Mouse (Mus musculus) retina, postnatal 1 day (tissue): ENCODE measurements around the gene Mcm8.

Experiments used
- DNase-seq: peaks from one replicate; pipeline ENCODE4 v3.0.0-alpha.2; 2012

The Mcm8 gene

GRCm38 (mm10) chr2:132815608-132816314 lies at the start of gene Mcm8, which contains the start of gene Trmt6:
Gene Mcm8 (plus strand): TSS chr2:132816141.
Gene Trmt6 (minus strand): TSS chr2:132816055.
- peak; percentile 99 for DNase-seq

DNA sequence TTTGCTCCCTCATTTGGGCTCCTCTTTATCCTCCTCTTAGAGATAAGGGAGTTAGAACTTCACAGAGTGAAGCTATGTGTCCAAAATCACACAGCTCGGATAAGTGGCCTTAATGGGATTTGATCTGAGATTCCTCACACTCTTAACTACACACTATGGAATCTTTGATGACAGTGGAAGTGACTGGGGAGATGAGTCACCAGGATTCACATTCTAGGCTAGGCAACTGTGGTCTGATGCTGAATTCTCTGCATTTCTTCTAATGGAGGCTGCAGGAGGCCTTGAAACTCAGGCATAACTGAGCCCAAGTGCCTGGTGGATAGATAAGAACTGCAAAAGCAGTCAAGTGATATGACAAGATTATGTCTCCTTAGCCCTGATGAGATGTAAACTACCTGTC lies 45.1 kb upstream of the Mcm8 start:
- DNase-seq = no peak

DNA sequence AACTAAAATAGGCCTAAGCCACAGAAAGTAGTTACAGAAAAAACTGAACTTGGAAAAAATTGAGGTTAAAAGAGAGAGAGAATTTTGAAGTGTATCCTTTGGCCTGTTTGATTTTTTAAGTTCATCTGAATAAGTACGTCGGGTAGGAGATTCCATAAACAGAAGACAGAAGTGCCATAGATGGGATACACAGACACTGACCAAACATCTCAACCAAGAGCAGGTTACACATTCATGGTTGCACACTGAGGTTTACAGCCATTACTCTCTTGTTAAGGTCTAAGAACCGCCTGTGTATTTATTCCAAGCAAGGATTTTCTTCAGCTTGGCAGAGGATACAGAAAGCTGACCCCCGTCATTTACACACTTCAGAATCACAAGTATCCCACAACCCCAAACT lies 35.0 kb upstream of the Mcm8 start, which contains the start of gene Chgb:
TSS of gene Chgb (plus strand) at position 301 of the 400 bp plus-strand sequence.
- no peak for DNase-seq

DNA sequence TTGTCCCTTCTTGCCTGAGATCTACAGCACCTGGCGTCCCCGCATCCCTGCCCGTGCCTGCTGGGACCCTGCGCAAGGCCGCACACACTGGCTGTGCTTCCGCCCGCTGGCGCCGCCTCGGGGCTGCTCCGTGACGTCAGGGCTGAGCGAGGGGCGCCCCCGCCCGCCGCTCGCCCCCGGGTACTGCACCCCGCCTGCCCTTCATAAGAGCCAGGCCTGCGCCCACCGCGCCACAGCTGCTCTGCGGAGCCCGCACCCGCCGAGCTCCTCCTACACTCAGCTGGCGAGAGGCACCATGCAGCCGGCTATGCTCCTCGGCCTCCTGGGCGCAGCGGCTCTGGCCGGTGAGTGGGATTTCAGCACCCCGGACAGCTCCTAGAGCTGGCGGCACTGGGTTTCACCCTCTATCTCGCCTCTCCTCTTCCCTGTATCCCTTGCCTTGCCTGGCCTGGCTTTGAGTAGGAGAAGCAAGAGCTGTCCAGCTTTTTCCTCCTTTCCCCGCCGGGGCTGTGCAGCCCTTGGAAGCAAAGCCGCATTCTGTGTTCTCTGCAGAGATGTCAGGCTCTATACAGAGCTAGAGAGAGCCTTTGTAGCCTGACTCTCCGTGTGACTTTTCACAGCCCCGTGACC lies 34.4 kb upstream of the Mcm8 start:
- DNase-seq = peak; percentile 96

DNA sequence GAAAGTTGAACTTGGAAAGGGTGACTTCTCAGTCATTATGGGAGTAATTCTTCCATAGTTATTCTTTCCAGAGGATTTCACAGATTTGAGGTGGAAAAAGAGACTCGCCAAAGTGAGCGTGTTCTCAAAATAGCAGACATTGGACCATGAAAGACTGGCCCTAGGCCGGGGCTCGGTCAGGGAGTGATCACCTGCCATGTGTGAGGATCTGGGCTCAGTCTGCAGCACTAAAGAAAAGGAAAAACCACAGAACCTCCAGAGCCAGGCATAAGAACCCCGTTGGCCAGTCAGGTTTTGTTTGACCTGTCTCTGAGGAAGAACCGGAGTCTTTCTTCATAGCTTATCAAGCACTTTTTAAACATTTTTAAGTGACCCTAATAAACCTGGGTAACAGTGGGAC lies 31.9 kb upstream of the Mcm8 start:
- DNase-seq = no peak

- no peak for DNase-seq
These were observed 22.3 kb upstream of the Mcm8 start for GRCm38 (mm10) chr2:132793441-132794203.

DNA sequence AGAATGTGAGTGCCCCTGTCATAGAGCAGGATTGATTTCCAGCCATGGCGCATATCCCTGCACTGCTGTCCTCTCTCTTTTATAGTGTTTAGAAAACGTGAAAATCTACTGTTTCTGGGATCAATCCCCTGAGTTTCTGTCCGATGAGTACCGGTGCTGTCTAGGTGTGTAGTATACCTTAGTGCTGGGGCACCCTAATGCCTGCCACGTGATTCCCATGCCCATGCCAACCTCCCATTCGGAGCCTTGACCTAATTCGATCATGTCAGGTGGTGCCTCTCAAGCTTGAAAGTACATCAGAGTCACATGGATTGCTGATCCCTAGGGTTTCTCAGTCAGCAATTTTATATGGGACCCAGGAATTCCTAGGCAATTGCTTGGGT lies 21.7 kb upstream of the Mcm8 start:
- DNase-seq = no peak

DNA sequence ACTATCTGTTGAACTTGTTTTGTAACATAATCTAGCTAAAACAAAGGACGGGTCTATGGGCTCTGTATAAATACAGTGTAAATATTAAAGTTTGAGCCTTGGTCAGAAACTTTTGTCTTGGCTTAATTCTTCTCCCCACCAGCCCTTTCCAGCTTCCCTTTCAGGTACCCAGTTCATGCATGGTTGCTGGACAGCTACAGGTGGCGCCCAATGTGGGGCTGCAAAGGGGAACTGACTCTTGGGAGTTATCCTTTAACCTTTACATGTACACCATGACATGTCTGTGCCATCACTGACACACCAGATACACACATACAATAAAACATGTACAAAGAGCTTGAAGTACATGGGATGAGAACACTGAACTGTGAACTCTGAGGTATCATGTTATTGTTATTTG lies 13.0 kb upstream of the Mcm8 start:
- DNase-seq = no peak

- DNase-seq = no peak
These were observed 25.1 kb downstream of the Mcm8 start for GRCm38 (mm10) chr2:132841071-132841470.

DNA sequence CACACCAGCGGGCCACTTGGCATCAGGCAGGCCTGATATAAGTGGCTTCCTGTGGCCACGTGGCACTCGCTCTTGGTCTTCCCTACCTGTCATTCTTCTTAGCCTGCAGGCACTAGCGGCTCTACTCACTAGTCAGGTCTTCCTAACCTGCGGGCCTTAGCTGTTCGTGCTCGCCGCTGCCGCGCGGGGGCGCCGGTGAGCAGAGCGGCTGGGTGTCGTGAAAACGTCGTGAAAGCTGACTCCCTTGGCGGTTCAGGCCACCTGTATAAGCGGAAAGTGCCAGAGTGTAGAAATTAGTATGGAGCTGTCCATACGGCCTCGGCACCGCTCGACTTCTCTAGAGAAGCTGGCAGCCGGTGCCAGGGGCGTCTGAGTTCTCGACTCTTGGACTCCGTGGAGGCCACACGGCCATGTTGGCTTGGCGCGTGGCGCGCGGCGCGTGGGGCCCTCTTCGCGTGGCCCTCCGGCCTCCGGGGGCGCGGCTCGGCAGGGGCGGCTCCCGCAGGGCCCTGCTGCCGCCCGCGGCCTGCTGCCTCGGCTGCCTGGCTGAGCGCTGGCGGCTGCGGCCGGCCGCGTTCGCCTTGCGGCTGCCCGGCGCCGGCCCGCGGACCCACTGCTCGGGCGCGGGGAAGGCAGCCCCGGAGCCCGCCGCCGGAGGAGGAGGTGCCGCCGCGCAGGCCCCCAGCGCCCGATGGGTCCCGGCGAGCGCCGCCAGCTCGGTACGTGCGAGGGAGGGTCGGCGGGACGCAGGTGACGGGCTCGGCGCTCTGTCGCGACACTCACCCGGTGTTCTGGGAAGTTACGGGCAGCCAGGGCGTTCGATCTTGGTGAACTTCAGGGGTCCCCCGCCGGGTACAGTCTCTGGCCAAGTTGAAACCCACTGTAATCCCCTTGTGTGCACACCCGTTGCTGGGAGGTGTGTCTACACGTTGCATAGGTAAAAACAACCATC lies 30.7 kb downstream of the Mcm8 start, which contains the start of gene Crls1:
TSS of gene Crls1 (plus strand) at position 260 of the 952 bp plus-strand sequence.
- DNase-seq = peak; percentile 97

DNA sequence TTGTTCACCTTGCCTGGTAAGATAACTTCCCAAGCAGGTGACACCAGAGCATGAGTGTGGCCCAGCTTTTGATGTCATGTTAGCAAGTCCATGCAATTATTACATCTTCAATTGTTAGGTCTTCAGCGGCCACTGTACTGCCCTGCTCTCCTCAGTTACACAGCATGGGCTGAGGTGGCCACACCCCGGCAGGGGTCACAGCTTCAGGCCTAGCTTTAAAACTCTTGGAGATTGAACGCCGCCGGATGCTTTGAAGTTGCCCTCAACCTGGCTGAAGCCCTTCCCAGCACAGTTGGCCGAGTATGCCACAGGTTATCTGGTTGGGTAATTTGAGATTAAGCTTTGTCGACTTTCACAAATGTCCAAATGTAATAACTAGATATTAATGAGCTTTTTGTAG lies 31.6 kb downstream of the Mcm8 start:
- DNase-seq = peak; percentile 4

GRCm38 (mm10) chr2:132848361-132848760 lies 32.4 kb downstream of the Mcm8 start:
- no peak for DNase-seq

- no peak for DNase-seq
These were observed 33.2 kb downstream of the Mcm8 start for GRCm38 (mm10) chr2:132849141-132849540.

DNA sequence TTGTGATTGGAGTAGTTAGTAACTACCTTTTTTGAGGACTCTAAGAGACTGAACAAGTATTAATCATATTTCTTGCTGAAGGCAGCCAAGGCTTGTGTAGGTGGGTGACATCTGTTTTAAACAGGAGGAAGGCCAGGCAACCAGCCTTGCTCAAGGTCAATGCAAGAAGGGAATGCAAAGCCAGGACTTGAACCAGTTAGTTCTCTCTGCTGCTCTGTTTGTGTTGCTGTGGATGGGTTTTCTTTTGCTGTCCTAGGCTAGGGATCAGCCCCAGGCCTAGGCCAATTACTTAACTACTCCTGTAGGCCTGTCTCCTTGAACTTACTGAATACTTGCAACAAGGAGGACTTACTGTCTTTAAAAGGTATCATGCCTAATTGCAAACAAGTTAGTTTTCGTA lies 37.1 kb downstream of the Mcm8 start:
- no peak for DNase-seq

GRCm38 (mm10) chr2:132856333-132856732 lies 40.4 kb downstream of the Mcm8 start:
- no peak for DNase-seq

- no peak for DNase-seq
These were observed 44.5 kb downstream of the Mcm8 start for GRCm38 (mm10) chr2:132860435-132860834.

DNA sequence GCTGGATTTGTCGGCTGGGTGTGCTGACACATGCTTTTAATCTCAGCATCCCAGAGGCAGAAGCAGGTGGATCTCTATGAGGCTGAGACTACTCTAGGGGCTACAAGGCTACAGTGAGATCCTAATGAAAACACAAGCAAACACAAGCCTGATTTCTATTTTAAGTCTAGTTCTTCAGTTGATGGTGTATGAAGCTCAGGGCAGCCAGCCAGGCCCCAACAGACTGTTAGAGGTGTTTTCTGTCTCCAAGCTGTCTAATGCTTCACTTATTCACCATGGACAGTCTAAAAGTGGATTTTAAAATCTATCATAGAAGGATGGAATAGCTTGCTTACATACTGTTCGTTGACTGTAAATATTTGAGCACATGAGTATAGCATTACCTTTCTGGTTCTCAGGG lies 45.5 kb downstream of the Mcm8 start:
- no peak for DNase-seq

- no peak for DNase-seq
These were observed 47.4 kb downstream of the Mcm8 start for GRCm38 (mm10) chr2:132863325-132863724.

DNA sequence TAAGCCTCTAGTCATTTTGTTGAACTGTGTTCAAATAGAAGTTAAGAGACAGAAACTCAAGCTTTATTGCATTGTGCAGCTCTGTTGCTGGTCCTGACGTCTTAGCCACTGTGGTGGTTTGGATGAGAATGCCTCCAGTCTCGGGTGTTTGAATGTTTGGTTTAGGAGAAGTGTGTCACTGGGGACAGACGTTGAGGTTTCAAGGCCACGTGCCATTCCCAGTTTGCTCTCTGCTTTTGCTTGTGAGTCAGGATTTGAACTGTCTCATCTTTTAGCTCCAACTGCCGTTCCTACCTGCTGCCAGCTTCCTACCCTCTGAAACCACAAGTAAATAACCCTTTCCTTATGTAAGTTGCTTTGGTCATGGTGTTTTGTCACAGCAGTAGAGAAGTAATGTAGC lies 51.6 kb downstream of the Mcm8 start:
- no peak for DNase-seq

DNA sequence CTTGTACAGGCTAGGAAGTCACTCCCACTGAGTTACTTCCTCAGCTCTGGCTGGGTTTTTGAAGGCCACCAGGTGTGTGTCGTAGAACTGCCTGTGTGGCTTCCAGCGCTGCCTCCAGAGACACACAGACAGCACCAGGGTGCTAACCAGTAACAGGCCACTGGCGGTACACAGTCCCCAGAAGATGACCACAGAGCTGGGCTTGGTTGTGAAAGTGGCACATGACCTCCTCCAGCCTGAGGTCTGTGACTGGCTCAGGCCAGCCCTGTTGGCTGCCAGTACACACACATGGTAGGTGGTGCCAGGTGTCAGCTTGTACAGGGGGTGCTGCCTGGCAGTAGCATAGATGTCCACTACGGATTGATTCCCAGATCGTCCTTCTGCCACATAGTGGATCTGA lies 53.7 kb downstream of the Mcm8 start:
- DNase-seq = no peak

DNA sequence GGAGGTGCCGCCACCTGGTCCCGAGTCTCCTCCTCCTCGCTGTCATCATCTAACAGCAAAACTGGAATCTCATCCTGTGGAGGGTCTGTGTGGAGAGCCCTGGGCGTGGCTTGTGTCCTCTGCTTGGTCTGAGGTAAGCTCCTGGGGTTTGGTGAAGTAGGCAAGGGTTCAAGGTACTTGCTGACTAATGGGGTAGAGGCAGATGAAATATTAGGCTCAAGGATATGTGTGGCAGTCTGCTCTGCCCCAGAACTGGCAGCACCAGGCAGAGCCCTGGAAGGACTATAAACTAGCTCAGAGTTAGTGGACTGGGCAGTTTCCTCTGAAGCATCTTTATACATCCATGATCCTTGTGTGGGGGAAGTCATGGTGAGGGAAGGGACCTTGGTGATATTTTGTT lies 54.3 kb downstream of the Mcm8 start:
- DNase-seq = no peak

GRCm38 (mm10) chr2:132871663-132872062 lies 55.7 kb downstream of the Mcm8 start:
- DNase-seq = no peak
